Mouse (Mus musculus) activated CD4-positive, CD25-positive, alpha-beta regulatory T cell, adult 9 weeks (primary cell): ENCODE results near the gene Pacrg. TPM values are rescaled to one million over a fixed set of nuclear protein-coding genes. Genes with fewer than 3 reads are reported as not detected.

ENCODE experiments used
- polyA plus RNA-seq: library from polyadenylated mRNA; unstranded; fragments of 100-300 nt; shearing (Covaris generic); gene quantifications from one replicate; pipeline ENCODE4 v1.2.1, GENCODE M21; 2017

The Pacrg gene
- not detected for polyA plus RNA-seq

DNA sequence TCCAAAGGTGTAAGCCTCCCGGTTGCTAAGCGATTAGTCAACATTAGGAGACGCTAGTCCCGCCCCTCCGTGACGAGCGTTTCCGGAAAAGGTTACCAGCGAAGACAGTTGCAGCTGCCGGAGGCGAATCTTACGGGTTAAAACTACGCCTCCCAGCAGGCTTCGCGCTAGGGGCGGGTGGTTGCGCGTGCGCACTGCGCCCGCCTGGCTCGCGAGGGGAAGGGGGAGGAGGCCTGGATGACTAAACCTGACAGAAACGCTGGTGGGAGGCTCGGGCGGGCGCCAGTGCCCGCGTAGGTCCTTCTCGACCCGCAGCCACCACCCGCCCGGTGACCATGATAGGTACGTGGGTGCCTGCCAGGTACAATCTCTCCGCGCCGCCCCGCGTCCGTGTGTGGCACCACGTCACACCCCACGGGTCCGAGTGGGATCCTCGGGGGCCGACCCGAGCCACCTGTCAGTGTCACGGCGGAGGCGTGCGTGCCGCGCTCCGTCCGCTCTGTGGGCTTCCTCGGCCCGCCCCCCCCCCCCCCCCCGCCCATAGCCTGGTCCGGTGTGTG lies at the start of gene Pacrg, which contains the start of gene Prkn:
Gene Pacrg (minus strand): TSS at position 164 of the 560 bp plus-strand sequence.
Gene Prkn (plus strand): TSS at position 237 of the 560 bp plus-strand sequence.

Other genes starting within 250 kb of the Pacrg start
- gene Prkn, start 73 bp upstream of the Pacrg start, polyA plus RNA-seq: not detected